Mouse (Mus musculus): ENCODE data around the gene Enah.

- no peak for TF ChIP-seq POLR2A (IDR thresholded peaks at IDR 0.05; ENCODE audit: low read depth, low read length)
- no peak for TF ChIP-seq CTCF (conservative IDR thresholded peaks at IDR 0.05; ENCODE audit: insufficient read depth, insufficient read length, low read depth, low read length)
Observed at GRCm38 (mm10) chr1:181953547-181953946, 66.2 kb downstream of the Enah start.
